Mouse (Mus musculus): ENCODE results near the gene Ccm2. TPM values are rescaled to one million over a fixed set of nuclear protein-coding genes. Genes with fewer than 3 reads are reported as not detected.

The Ccm2 gene
- polyA plus RNA-seq, 1 experiment from 2014 or later, result 61.2 TPM

DNA sequence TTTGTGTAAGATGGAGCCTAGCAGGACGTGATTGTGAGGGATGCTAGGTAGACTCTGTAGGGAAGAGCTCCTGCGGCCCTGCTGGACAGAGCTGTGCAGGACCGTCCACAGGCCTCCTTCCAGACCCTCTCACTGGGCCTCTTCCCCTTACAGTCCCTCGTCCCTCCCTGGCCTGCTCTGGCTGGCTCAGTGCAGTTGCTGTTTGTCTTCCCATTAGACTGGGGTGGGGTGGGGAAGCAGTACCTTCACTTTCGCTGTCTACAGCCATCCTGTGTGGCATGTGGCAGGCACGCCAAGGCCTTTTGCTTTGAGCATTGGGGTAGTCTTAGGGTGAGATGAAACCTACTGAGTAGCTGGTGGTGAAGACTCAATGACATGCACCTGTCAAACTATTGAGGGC is 15.7 kb downstream of the Ccm2 start:
- H3K27me3 ChIP-seq (replicated peaks), result no peaks in the 10 kb centered on the region
- H3K4me3 ChIP-seq, result no peak overlapping the region
- H3K9me3 ChIP-seq (replicated peaks), result no peaks in the 10 kb centered on the region
- H3K36me3 ChIP-seq, result peaks cover 9% of the 10 kb centered on the region; the same call in 1 of the 2 replicates
- ATAC-seq (ENCODE audit: insufficient number of reproducible peaks, low FRiP score), result no peak
- 86% methylated on average over 6 of the region's 6 CpGs for WGBS
- H3K9ac ChIP-seq, result no peak overlapping the region
- H3K4me1 ChIP-seq (replicated peaks), result peaks cover 22% of the 10 kb centered on the region
- H3K4me2 ChIP-seq, result no peak overlapping the region
- no peak overlapping the region for H3K27ac ChIP-seq (ENCODE audit: poor library complexity, severe bottlenecking)

DNA sequence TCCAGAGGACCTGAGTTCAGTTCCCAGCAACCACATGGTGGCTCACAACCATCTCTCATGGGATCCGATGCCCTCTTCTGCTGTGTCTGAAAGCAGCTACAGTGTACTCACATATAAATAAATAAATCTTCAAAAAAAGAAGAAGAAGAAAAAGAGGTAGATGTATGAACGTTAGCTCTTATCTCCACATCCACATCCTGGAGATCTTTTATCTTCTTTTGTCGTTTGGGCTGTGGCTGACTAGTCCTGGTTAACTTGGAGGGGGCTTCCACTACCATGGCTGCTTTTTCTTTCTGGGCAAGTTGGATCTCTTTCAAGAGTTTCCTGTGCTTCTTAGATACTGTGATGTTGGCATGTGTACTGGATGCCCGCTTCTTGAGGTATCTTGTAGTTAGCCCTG is 16.5 kb downstream of the Ccm2 start:
- H3K9ac ChIP-seq, result no peak overlapping the region

DNA sequence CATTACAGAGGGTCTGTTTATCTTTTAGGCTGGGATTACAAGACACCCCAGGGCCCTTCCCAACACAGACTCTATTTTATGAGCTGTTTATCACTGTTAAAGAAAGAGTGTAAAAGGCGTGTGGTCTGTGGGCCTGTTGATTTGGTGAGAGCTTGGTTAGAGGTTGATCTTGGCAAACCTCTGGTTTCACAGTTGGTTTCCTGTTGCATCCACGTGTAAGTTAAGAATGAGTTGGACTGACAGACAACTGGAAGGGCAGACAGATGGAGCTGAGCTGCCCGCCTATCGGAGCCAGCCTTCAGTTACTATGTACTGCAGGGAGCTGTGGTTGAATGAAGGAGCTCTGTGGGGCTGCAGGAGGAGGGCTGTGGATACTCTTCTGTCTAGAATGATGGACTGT is 19.8 kb downstream of the Ccm2 start:
- Histone ChIP-seq H3K4me3 (no peak overlapping the region), H3K9ac (no peak overlapping the region), H3K27me3 (replicated peaks) (no peaks in the 10 kb centered on the region), H3K27ac (ENCODE audit: poor library complexity, severe bottlenecking) (no peak overlapping the region), H3K36me3 (peaks cover 13% of the 10 kb centered on the region; the same call in 1 of the 2 replicates), H3K4me1 (replicated peaks) (peaks cover 34% of the 10 kb centered on the region), H3K9me3 (replicated peaks) (no peaks in the 10 kb centered on the region), H3K4me2 (no peak overlapping the region)
- 80% methylated on average over 4 of the region's 4 CpGs for WGBS
- no peak for ATAC-seq (ENCODE audit: insufficient number of reproducible peaks, low FRiP score)

More for the DNA sequence above, 16.5 kb downstream of the Ccm2 start:
- Histone ChIP-seq H3K9me3 (replicated peaks) (no peaks in the 10 kb centered on the region), H3K27ac (ENCODE audit: poor library complexity, severe bottlenecking) (no peak overlapping the region), H3K4me2 (no peak overlapping the region), H3K4me3 (no peak overlapping the region), H3K4me1 (replicated peaks) (peaks cover 21% of the 10 kb centered on the region), H3K36me3 (peaks cover 9% of the 10 kb centered on the region; the same call in 1 of the 2 replicates), H3K27me3 (replicated peaks) (no peaks in the 10 kb centered on the region)
- 77% methylated on average over 4 of the region's 4 CpGs for WGBS
- no peak for ATAC-seq (ENCODE audit: insufficient number of reproducible peaks, low FRiP score)

DNA sequence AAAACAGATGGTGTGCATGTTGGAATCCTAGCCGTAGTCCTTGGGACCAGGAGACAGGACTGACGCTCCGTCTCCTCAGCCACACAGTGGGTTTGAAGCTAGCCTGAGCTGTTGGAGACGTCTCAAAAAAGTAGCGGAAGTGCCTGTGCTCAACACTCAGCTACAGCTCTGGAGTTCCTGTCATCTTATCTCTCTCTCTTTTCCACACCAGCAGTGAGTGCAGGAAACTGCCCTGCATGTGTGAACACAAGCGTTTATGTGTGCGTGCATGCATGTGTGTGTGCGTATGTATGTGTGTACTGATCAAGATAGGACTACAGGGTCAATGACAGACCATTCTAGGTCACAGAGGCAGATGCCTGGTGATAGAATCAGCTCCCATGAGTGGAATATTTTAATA is 21.3 kb downstream of the Ccm2 start:
- ATAC-seq (ENCODE audit: insufficient number of reproducible peaks, low FRiP score), result peak; percentile 45
- WGBS, result 30% methylated on average over 8 of the region's 8 CpGs
- H3K4me1 ChIP-seq (replicated peaks), result peaks cover 33% of the 10 kb centered on the region
- H3K27ac ChIP-seq (ENCODE audit: poor library complexity, severe bottlenecking), result no peak overlapping the region
- H3K4me3 ChIP-seq, result no peak overlapping the region
- H3K27me3 ChIP-seq (replicated peaks), result no peaks in the 10 kb centered on the region
- no peak overlapping the region for H3K9ac ChIP-seq
- no peaks in the 10 kb centered on the region for H3K9me3 ChIP-seq (replicated peaks)
- H3K36me3 ChIP-seq, result peaks cover 19% of the 10 kb centered on the region
- 0 out of 2 replicates have a peak overlapping the region, but pooled peaks have one; percentile 6 for H3K4me2 ChIP-seq

DNA sequence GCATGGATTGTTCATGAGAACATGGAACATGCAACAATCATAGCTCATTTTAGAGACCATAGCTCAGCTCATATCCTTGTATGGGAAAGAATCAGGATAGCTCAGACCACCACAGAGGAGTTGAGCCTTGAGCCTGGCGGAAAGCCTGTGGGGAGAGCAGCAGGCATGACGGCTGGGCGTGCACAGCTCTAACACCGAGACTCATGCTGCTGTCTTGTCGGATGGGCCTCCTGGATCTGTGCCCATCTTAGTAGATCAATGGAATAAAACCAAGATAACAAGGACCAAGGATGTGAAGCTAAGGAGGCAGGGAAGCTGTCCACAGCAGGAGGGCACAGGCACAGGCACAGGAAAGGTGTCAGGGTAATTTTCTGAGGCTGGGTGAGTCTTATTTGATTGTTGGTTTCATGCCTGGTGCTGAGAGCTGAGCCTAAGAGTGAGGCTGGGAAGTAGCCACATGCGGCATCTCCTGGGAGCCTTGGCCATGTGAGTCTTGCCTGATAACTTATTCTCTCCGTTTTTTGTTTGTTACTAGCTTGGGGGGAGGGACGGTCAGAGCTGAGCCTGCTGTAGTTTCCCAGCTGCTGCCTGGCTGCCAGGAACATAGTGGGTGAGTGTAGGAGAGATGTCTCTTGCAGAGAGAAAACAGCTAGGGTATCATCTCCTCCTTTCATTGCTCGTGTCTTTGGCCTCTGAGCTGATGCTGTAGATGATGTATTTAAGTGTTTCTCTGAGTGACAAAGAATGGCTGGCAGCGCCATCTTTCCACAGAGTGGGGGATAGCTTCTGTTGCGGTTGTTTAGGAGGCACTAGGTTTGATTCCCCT is 22.1 kb downstream of the Ccm2 start:
- H3K27ac ChIP-seq (ENCODE audit: poor library complexity, severe bottlenecking), result no peak overlapping the region

DNA sequence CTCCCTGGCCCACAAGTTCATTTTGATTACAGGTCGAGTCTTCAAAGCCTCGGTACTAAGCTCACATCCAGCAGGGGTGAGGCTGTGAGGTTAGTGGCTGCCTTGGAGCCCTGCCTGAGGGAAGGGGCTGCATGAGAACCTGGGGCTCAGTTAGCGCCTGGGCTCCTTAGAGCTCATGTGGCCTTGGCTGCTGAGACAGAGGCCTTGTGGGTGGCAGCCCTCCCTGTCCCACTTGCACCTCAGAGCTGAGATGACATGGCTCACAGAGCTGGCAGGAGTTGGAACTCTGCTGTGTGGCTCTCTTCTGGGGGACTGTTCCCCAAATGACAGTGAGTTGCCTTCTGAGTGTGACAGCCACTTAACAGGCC is 22.7 kb downstream of the Ccm2 start:
- H3K4me2 ChIP-seq, result no peak overlapping the region
- H3K9ac ChIP-seq, result no peak overlapping the region
- H3K27me3 ChIP-seq (replicated peaks), result no peaks in the 10 kb centered on the region
- no peaks in the 10 kb centered on the region for H3K9me3 ChIP-seq (replicated peaks)
- H3K27ac ChIP-seq (ENCODE audit: poor library complexity, severe bottlenecking), result no peak overlapping the region
- H3K4me3 ChIP-seq, result no peak overlapping the region
- H3K36me3 ChIP-seq, result peaks cover 24% of the 10 kb centered on the region
- peaks cover 30% of the 10 kb centered on the region for H3K4me1 ChIP-seq (replicated peaks)
- WGBS, result 47% methylated on average over 3 of the region's 3 CpGs
- no peak for ATAC-seq (ENCODE audit: insufficient number of reproducible peaks, low FRiP score)

More for the DNA sequence above, 22.1 kb downstream of the Ccm2 start:
- H3K36me3 ChIP-seq, result peaks cover 22% of the 10 kb centered on the region
- WGBS, result 55% methylated on average over 11 of the region's 11 CpGs
- no peak overlapping the region for H3K4me3 ChIP-seq
- H3K9me3 ChIP-seq (replicated peaks), result no peaks in the 10 kb centered on the region
- no peak overlapping the region for H3K4me2 ChIP-seq
- ATAC-seq (ENCODE audit: insufficient number of reproducible peaks, low FRiP score), result no peak; the same call in 1 of the 2 replicates
- H3K4me1 ChIP-seq (replicated peaks), result peaks cover 34% of the 10 kb centered on the region
- peak overlapping the region; percentile 23; the same call in 1 of the 2 replicates for H3K9ac ChIP-seq
- no peaks in the 10 kb centered on the region for H3K27me3 ChIP-seq (replicated peaks)

DNA sequence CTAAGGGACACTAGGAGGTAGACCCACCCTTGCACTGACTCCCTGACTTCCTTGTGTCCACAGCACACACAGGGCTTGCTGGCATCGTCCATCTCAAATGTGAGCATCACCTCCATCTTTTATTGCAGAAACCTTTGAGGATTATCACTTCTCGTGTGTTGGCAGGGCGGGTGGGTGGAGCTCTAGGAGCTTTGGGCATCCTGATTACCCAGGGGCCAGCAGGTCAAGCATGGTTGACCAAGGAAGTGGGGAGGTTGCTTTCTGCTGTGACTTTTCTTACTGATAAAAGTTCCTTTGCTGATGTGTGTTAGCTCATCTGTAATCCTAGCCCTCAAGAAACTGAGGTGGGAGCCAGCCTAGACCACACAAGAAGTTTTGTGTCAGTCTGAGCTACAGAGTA is 29.5 kb downstream of the Ccm2 start:
- no peak overlapping the region for H3K4me3 ChIP-seq
- H3K9me3 ChIP-seq (replicated peaks), result no peaks in the 10 kb centered on the region
- H3K4me1 ChIP-seq (replicated peaks), result peaks cover 17% of the 10 kb centered on the region
- H3K9ac ChIP-seq, result no peak overlapping the region
- 84% methylated on average over 3 of the region's 3 CpGs for WGBS
- H3K27ac ChIP-seq (ENCODE audit: poor library complexity, severe bottlenecking), result no peak overlapping the region
- H3K36me3 ChIP-seq, result peaks cover 24% of the 10 kb centered on the region
- H3K27me3 ChIP-seq (replicated peaks), result no peaks in the 10 kb centered on the region
- H3K4me2 ChIP-seq, result no peak overlapping the region
- no peak for ATAC-seq (ENCODE audit: insufficient number of reproducible peaks, low FRiP score)

DNA sequence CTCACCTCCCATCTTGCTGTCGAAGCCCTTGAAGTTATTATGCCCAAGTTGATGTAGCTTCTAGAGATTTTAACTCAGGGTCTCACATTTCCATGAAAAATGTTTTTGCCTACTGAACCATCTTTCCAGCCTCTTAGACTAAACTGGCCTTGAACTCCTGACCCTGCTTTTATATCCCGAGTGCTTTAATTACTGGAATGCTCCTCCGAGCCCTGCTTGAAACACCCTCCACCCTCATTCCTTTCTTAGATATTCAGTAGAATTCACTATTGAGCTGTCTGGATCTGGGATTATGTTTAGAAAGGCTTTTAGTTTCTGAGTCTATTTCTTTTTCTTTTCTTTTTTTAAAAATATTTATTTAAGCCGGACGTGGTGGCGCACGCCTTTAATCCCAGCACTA is 32.7 kb downstream of the Ccm2 start:
- Histone ChIP-seq H3K27ac (ENCODE audit: poor library complexity, severe bottlenecking) (no peak overlapping the region), H3K4me1 (replicated peaks) (peaks cover 7% of the 10 kb centered on the region; the same call in 1 of the 2 replicates), H3K36me3 (peaks cover 27% of the 10 kb centered on the region), H3K4me3 (no peak overlapping the region), H3K9me3 (replicated peaks) (no peaks in the 10 kb centered on the region), H3K27me3 (replicated peaks) (no peaks in the 10 kb centered on the region), H3K9ac (no peak overlapping the region), H3K4me2 (no peak overlapping the region)
- no peak for ATAC-seq (ENCODE audit: insufficient number of reproducible peaks, low FRiP score)
- WGBS, result 92% methylated on average over 7 of the region's 7 CpGs

DNA sequence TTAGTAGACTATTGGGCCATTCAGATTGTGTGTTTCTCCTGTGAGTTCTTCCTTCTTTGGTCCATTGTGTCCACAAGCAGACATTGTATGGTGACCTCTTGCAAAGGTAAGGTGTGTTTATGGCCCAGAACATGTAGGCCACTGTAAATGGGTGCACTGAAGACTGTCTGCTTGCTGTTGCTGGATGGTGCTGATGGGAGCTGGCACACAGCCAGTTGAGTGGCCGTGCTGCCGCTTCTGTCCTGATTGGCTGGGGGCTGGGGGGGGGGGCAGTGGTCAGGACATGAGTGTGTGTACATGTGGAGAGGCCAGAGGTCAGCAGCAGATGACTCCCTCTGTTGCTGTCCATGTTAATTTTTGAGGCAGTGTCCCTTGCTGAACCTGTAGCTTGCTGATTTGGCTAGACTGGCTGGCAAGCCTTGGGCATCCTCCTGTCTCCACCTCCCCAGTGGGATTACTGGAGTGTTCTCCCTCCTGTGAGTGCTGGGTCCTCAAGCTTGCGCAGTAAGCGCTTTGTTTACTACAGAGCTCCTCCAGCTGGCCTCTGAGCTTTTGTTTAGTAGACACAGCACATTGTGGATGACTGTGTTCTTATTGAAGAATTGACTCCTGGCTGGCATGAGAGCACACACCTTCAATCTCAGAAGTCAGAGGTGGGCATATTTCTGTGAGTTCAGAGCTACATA is 33.5 kb downstream of the Ccm2 start:
- Histone ChIP-seq H3K4me3 (no peak overlapping the region), H3K9ac (no peak overlapping the region), H3K9me3 (replicated peaks) (no peaks in the 10 kb centered on the region), H3K27ac (ENCODE audit: poor library complexity, severe bottlenecking) (no peak overlapping the region), H3K27me3 (replicated peaks) (no peaks in the 10 kb centered on the region), H3K4me2 (no peak overlapping the region), H3K4me1 (replicated peaks) (peaks cover 7% of the 10 kb centered on the region; the same call in 1 of the 2 replicates), H3K36me3 (peaks cover 35% of the 10 kb centered on the region)
- no peak for ATAC-seq (ENCODE audit: insufficient number of reproducible peaks, low FRiP score)
- 60% methylated on average over 4 of the region's 4 CpGs for whole genome bisulfite sequencing

DNA sequence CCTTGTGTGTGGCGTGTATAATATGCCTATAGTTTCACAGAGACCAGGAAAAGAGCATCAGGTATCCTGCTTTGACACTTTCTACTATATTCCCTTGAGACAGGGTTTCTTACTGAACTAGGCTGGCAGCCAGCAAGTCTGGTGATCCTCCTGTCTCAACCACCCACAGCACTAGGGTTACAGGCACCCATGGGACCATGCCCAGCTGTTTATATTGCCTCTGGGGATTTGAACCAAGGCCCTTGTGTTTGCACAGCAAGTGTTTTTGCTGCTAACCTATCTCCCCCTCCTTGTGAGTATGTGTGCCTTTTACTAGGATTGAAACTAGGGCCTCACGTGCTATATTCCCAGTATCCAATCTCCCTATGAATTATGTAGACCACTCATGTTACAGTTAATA is 34.9 kb downstream of the Ccm2 start:
- ATAC-seq (ENCODE audit: insufficient number of reproducible peaks, low FRiP score), result no peak
- Histone ChIP-seq H3K27me3 (replicated peaks) (no peaks in the 10 kb centered on the region), H3K27ac (ENCODE audit: poor library complexity, severe bottlenecking) (no peak overlapping the region), H3K36me3 (peaks cover 36% of the 10 kb centered on the region), H3K4me3 (no peak overlapping the region), H3K4me2 (no peak overlapping the region), H3K9me3 (replicated peaks) (no peaks in the 10 kb centered on the region), H3K9ac (no peak overlapping the region), H3K4me1 (replicated peaks) (peaks cover 15% of the 10 kb centered on the region)
- 95% methylated on average over 2 of the region's 2 CpGs for WGBS

DNA sequence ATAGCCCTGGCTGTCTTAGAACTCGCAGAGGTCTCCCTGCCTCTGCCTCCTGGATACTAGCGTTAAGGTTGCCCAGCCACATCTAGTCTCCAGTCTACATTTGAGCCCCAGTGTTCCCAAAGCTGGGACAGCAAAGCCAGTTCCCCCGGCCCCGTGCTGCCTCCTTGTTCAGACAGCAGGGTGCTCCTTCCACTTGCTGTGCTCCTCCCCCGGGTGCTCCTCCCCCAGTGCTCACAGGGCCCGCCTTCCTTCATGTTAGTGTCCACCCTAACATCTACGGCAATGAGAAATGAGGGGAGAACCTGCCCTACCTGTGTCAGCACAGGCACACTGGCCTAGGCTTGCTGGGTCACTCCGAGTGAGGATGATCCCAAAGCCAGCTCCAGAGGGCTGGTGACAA is 39.1 kb downstream of the Ccm2 start:
- Histone ChIP-seq H3K9ac (no peak overlapping the region), H3K4me3 (no peak overlapping the region), H3K4me2 (no peak overlapping the region), H3K9me3 (replicated peaks) (no peaks in the 10 kb centered on the region), H3K4me1 (replicated peaks) (peaks cover 19% of the 10 kb centered on the region), H3K36me3 (peaks cover 60% of the 10 kb centered on the region), H3K27ac (ENCODE audit: poor library complexity, severe bottlenecking) (no peak overlapping the region), H3K27me3 (replicated peaks) (no peaks in the 10 kb centered on the region)
- WGBS, result 87% methylated on average over 8 of the region's 8 CpGs
- no peak for ATAC-seq (ENCODE audit: insufficient number of reproducible peaks, low FRiP score)
